Mouse (Mus musculus) hindbrain, embryonic 16.5 days (tissue): Measurements from ENCODE around the gene Insc. TPM values are rescaled to one million over a fixed set of nuclear protein-coding genes. Genes with fewer than 3 reads are reported as not detected.
"Not testable (repeated sequence)": the region's sequence is repeated elsewhere in the genome, so short reads cannot be mapped to it uniquely, and the experiment has no call there.

Experiments
- ATAC-seq: fragments of 200-750 bp; cut with Nextera tagmentation; 2 replicates; pipeline ENCODE4 v1.8.0; 2017; ENCODE audit warnings: moderate TSS enrichment, moderate library complexity
- H3K27ac ChIP-seq: fragments of 300-500 bp; sonication (generic); 2 replicates; pipeline ENCODE4 v1.5.1; 2014; ENCODE audit warnings: low read depth, mild to moderate bottlenecking, control low read depth, low read length, moderate library complexity
- H3K27me3 ChIP-seq: fragments of 300-500 bp; sonication (generic); replicated peaks from 2 replicates; pipeline ENCODE4 v1.6.1; 2014; ENCODE audit warnings: low read length; ENCODE audit not compliant: control insufficient read depth, insufficient read depth
- H3K36me3 ChIP-seq: fragments of 300-500 bp; sonication (generic); 2 replicates; pipeline ENCODE4 v1.6.1; 2014; ENCODE audit warnings: mild to moderate bottlenecking, low read length, moderate library complexity, mixed read lengths; ENCODE audit not compliant: control insufficient read depth, insufficient read depth
- H3K4me1 ChIP-seq: fragments of 300-500 bp; sonication (generic); 2 replicates; pipeline ENCODE4 v1.6.1; 2014; ENCODE audit warnings: low read depth, low read length; ENCODE audit not compliant: control insufficient read depth, insufficient read depth
- H3K4me2 ChIP-seq: fragments of 300-500 bp; sonication (generic); 2 replicates; pipeline ENCODE4 v1.6.1; 2014; ENCODE audit warnings: mild to moderate bottlenecking, low read length, control low read depth, moderate library complexity
- H3K4me3 ChIP-seq: fragments of 300-500 bp; sonication (generic); 2 replicates; pipeline ENCODE4 v1.5.1; 2014; ENCODE audit warnings: mild to moderate bottlenecking, low read length, control low read depth, moderate library complexity
- H3K9ac ChIP-seq: fragments of 300-500 bp; sonication (generic); 2 replicates; pipeline ENCODE4 v1.6.1; 2014; ENCODE audit warnings: low read depth, mild to moderate bottlenecking, control low read depth, low read length, moderate library complexity
- H3K9me3 ChIP-seq: fragments of 300-500 bp; sonication (generic); 2 replicates; pipeline ENCODE4 v1.6.1; 2014; ENCODE audit warnings: mild to moderate bottlenecking, low read length, moderate library complexity; ENCODE audit not compliant: control insufficient read depth
- WGBS: fragments of 180-500 bp; shearing (Covaris S2); extraction: QIAGEN DNeasy Blood & Tissue Kit; methylation state at CpG from one replicate; pipeline ENCODE4 v1.1.7; 2014; 5-methylcytosine and 5-hydroxymethylcytosine counted together
- polyA plus RNA-seq: library from polyadenylated mRNA; unstranded; fragments of >200 nt; fragmentation: Nextera tagmentation; extraction: Ambion mirVana; gene quantifications from 2 replicates; pipeline ENCODE4 v1.2.1, GENCODE M21; 2015

Insc gene
- 4.1 TPM in 2 replicates for polyA plus RNA-seq

- Histone ChIP-seq H3K9ac (no peak within 1 kb of the TSS), H3K27me3 (no peaks in the 10 kb centered on the region), H3K4me1 (peaks cover 8% of the 10 kb centered on the region), H3K27ac (no peak within 1 kb of the TSS), H3K4me2 (no peak within 1 kb of the TSS), H3K36me3 (no peaks in the 10 kb centered on the region), H3K4me3 (no peak within 1 kb of the TSS), H3K9me3 (no peaks in the 10 kb centered on the region)
- ATAC-seq = no peak
- WGBS = 81% methylated on average over 5 of the region's 5 CpGs
Measured at GRCm38 (mm10) chr7:114743022-114743780, at the start of gene Insc. Gene Insc, plus strand, starts transcription at chr7:114743694.

- 44% methylated on average over 2 of the region's 2 CpGs for WGBS
- H3K27me3 ChIP-seq = no peaks in the 10 kb centered on the region
Measured at GRCm38 (mm10) chr7:114700871-114701270, 42.6 kb upstream of the Insc start.

GRCm38 (mm10) chr7:114706716-114707115, 36.8 kb upstream of the Insc start:
- H3K9me3 ChIP-seq = no peaks in the 10 kb centered on the region
- no peaks in the 10 kb centered on the region for H3K27me3 ChIP-seq
- WGBS = 74% methylated on average over 4 of the region's 4 CpGs
- no peak overlapping the region for H3K4me3 ChIP-seq
- no peak for ATAC-seq
- H3K27ac ChIP-seq = no peak overlapping the region
- H3K36me3 ChIP-seq = no peaks in the 10 kb centered on the region
- H3K9ac ChIP-seq = no peak overlapping the region
- H3K4me1 ChIP-seq = no peaks in the 10 kb centered on the region
- H3K4me2 ChIP-seq = no peak overlapping the region

More at GRCm38 (mm10) chr7:114700871-114701270, 42.6 kb upstream of the Insc start:
- Histone ChIP-seq H3K36me3 (no peaks in the 10 kb centered on the region), H3K4me3 (no peak overlapping the region), H3K27ac (no peak overlapping the region), H3K4me2 (no peak overlapping the region), H3K9me3 (no peaks in the 10 kb centered on the region), H3K9ac (no peak overlapping the region), H3K4me1 (no peaks in the 10 kb centered on the region)
- ATAC-seq = no peak

- WGBS = 89% methylated on average over 1 of the region's 1 CpGs
- ATAC-seq = no peak
Measured at GRCm38 (mm10) chr7:114707398-114707797, 36.1 kb upstream of the Insc start.

GRCm38 (mm10) chr7:114710419-114710818, 33.1 kb upstream of the Insc start:
- no peak overlapping the region for H3K27ac ChIP-seq
- H3K4me3 ChIP-seq = no peak overlapping the region
- H3K9ac ChIP-seq = no peak overlapping the region
- no peak overlapping the region for H3K4me2 ChIP-seq
- H3K9me3 ChIP-seq = no peaks in the 10 kb centered on the region
- H3K4me1 ChIP-seq = no peaks in the 10 kb centered on the region
- no peaks in the 10 kb centered on the region for H3K36me3 ChIP-seq
- no peaks in the 10 kb centered on the region for H3K27me3 ChIP-seq
- WGBS = 87% methylated on average over 2 of the region's 2 CpGs
- no peak for ATAC-seq

More at GRCm38 (mm10) chr7:114707398-114707797, 36.1 kb upstream of the Insc start:
- H3K9ac ChIP-seq = no peak overlapping the region
- H3K4me1 ChIP-seq = no peaks in the 10 kb centered on the region
- H3K27me3 ChIP-seq = no peaks in the 10 kb centered on the region
- H3K4me3 ChIP-seq = no peak overlapping the region
- no peak overlapping the region for H3K27ac ChIP-seq
- no peaks in the 10 kb centered on the region for H3K36me3 ChIP-seq
- H3K4me2 ChIP-seq = no peak overlapping the region
- no peaks in the 10 kb centered on the region for H3K9me3 ChIP-seq

- Histone ChIP-seq H3K9me3 (no peaks in the 10 kb centered on the region), H3K4me2 (no peak overlapping the region), H3K9ac (no peak overlapping the region), H3K27me3 (peaks cover under 1% of the 10 kb centered on the region; the same call in 1 of the 2 replicates), H3K36me3 (no peaks in the 10 kb centered on the region), H3K27ac (no peak overlapping the region), H3K4me1 (no peaks in the 10 kb centered on the region), H3K4me3 (no peak overlapping the region)
- WGBS = 68% methylated on average over 1 of the region's 1 CpGs
- ATAC-seq = no peak
Measured at GRCm38 (mm10) chr7:114712523-114712922, 31.0 kb upstream of the Insc start.

GRCm38 (mm10) chr7:114718300-114718699, 25.2 kb upstream of the Insc start, which contains the start of gene Calcb:
Gene Calcb, plus strand, starts transcription at chr7:114718643.
- Histone ChIP-seq H3K4me2 (peak within 1 kb of the TSS; percentile 47), H3K4me1 (peaks cover 12% of the 10 kb centered on the region), H3K27me3 (peaks cover 21% of the 10 kb centered on the region), H3K36me3 (no peaks in the 10 kb centered on the region), H3K9ac (peak within 1 kb of the TSS; percentile 4; the same call in 1 of the 2 replicates), H3K4me3 (peak within 1 kb of the TSS; percentile 25), H3K27ac (no peak within 1 kb of the TSS), H3K9me3 (no peaks in the 10 kb centered on the region)
- WGBS = 5% methylated on average over 11 of the region's 11 CpGs
- no peak for ATAC-seq

- H3K27me3 ChIP-seq = peaks cover 21% of the 10 kb centered on the region
Measured at GRCm38 (mm10) chr7:114719381-114720131, 23.9 kb upstream of the Insc start.

GRCm38 (mm10) chr7:114729696-114730095, 13.8 kb upstream of the Insc start:
- not testable (repeated sequence) for H3K4me3 ChIP-seq, H3K4me2 ChIP-seq, H3K4me1 ChIP-seq, H3K27ac ChIP-seq, H3K9ac ChIP-seq, H3K36me3 ChIP-seq, H3K9me3 ChIP-seq, ATAC-seq, H3K27me3 ChIP-seq
- 71% methylated on average over 4 of the region's 4 CpGs for WGBS

More at GRCm38 (mm10) chr7:114719381-114720131, 23.9 kb upstream of the Insc start:
- H3K4me1 ChIP-seq = peaks cover 12% of the 10 kb centered on the region
- peak overlapping the region; percentile 47 for H3K4me2 ChIP-seq
- H3K4me3 ChIP-seq = peak overlapping the region; percentile 25
- peak overlapping the region; percentile 4; the same call in 1 of the 2 replicates for H3K9ac ChIP-seq
- no peaks in the 10 kb centered on the region for H3K36me3 ChIP-seq
- H3K27ac ChIP-seq = no peak overlapping the region
- no peaks in the 10 kb centered on the region for H3K9me3 ChIP-seq
- 6% methylated on average over 17 of the region's 17 CpGs for WGBS
- no peak for ATAC-seq
